Mouse (Mus musculus): ENCODE measurements around the gene Tfe3. TPM values are rescaled to one million over a fixed set of nuclear protein-coding genes. Genes with fewer than 3 reads are reported as not detected.
"Not testable (repeated sequence)": the region's sequence is repeated elsewhere in the genome, so short reads cannot be mapped to it uniquely, and the experiment has no call there.

Tfe3 gene
- total RNA-seq, 2 experiments from 2014 or later: 16.9 to 19.4 TPM

DNA sequence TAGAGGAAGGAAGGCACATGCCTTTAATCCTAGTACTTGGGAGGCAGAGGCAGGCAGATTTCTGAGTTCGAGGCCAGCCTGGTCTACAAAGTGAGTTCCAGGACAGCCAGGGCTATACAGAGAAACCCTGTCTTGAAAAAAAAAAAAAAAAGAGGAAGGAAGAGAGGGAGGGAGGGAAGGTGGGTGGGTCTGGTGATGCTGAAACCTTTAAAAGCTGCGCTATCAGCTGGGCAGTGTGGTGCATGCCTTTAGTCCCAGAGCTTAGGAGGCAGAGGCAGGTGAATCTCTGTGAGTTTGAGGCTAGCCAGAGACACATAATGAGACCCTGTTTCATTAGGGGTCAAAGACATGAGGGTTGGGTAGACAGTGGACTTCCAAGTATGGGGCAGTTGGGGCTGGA lies 39.8 kb downstream of the Tfe3 start:
- not testable (repeated sequence) for DNase-seq (ENCODE audit: low spot score in 2 of 2)

DNA sequence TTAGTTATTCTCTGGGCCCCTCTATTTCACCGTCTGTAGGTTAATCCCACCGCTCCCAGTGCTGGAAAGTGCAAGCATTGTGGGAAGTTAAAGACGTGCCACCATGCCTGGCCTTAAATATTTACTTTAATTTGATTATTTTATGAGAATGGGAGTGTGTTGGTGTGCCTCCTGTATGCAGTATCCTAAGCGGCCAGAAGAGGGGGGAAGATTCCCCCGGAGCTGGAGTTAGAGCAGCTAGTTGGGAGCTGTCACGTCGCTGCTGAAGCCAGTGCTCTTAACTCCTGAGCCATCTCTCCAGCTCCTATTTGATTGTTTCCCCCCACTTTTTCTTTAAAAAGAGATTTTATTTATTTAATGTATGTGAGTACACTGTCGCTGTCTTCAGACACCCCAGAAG lies 52.7 kb downstream of the Tfe3 start:
- peak in 1 of 2 experiments; percentile 12 for DNase-seq (ENCODE audit: low spot score in 2 of 2)

DNA sequence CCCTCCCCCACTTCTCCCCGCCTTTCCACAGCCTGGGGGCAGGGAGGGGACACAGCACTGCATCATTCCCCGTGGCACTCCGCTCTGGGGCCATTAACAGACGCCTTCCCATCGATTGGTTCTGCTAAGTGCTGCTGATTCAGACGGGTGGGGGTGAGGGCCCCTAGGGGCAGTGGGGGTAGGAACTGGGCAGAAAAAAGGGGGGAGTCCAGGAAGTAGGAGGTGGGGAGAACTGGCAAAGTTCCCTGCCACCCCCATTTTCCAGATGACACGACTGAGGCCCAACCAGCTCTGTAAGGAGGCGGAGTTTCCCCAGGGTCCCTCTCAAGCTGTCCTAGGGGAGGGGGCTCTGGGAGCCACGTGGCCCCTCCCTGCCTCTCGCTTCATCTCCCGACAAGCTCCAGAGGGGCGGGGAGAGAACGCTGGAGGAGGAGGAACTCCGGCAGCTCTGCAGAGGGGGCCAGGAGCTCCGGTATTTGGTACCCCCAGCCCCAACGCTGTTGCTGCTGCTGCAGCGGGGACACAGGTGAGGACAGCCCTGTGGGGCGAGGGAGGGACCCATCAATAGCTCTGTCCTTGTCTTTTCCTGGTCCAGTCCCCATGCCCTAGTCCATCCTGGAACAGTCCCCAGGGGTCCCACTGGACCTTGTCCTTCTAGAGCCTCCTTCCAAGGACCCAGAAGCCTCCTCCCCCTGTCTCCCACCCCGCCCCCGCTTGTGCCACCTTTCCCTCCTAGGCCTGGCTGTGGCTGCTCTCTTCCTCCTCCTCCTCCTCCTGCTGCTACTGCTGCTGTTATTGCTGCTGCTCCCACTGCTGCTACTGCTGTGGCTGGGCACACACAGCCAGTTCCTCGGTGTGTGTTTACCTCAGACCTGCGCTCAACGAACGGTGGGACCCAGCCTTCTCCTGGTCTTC lies 59.8 kb downstream of the Tfe3 start, which contains the start of gene Kcnd1:
Gene Kcnd1 (plus strand): TSS at position 425 of the 915 bp plus-strand sequence.
- peak in 1 of 2 experiments; percentile 19 for DNase-seq (ENCODE audit: low spot score in 2 of 2)

Small RNA genes within 50 kb of the gene (microRNA-seq; reads per million reads assigned to microRNA genes)
- 13.3 reads per million, percentile 30 among the genes with 10 or more reads in this experiment for gene Mir1198

Other genes starting within 250 kb of the Tfe3 start
- under 1 TPM in 1 of 2 experiments, not detected in 1; 0.15 TPM for gene Foxp3, start 188.9 kb upstream of the Tfe3 start, total RNA-seq (2021)
- 1 to 10 TPM; 2.6 to 3.4 TPM for gene Ppp1r3f, start 188.3 kb upstream of the Tfe3 start, total RNA-seq (2021)
- gene Ccdc22, start 157.0 kb upstream of the Tfe3 start, total RNA-seq (2021): 10 to 100 TPM; 13.8 to 15.0 TPM
- not detected for gene Cacna1f, start 155.5 kb upstream of the Tfe3 start, total RNA-seq (2021)
- under 1 TPM; 0.83 to 0.98 TPM for gene Syp, start 124.1 kb upstream of the Tfe3 start, total RNA-seq (2021)
- 1 to 10 TPM; 8.9 to 9.5 TPM for gene Prickle3, start 105.3 kb upstream of the Tfe3 start, total RNA-seq (2021)
- 100 to 1,000 TPM in 1 of 2 experiments, 10 to 100 TPM in 1; 82.9 to 104 TPM for gene Plp2, start 91.2 kb upstream of the Tfe3 start, total RNA-seq (2021)
- gene Magix, start 81.3 kb upstream of the Tfe3 start, total RNA-seq (2021): 1 to 10 TPM; 1.3 to 1.8 TPM
- 10 to 100 TPM; 22.6 to 26.6 TPM for gene Gpkow, start 65.4 kb upstream of the Tfe3 start, total RNA-seq (2021)
- 10 to 100 TPM; 25.6 to 30.7 TPM for gene Wdr45, start 48.2 kb upstream of the Tfe3 start, total RNA-seq (2021)
- not detected for gene Gm45208, start 40.3 kb upstream of the Tfe3 start, total RNA-seq (2021)
- gene Praf2, start 34.1 kb upstream of the Tfe3 start, total RNA-seq (2021): 10 to 100 TPM; 18.5 to 18.7 TPM
- gene Ccdc120, start 11.7 kb upstream of the Tfe3 start, total RNA-seq (2021): 1 to 10 TPM; 2.7 to 4.0 TPM
- 10 to 100 TPM; 24.7 to 34.9 TPM for gene Gripap1, start 27.2 kb downstream of the Tfe3 start, total RNA-seq (2021)
- 1 to 10 TPM; 1.3 to 1.5 TPM for gene Kcnd1, start 59.7 kb downstream of the Tfe3 start, total RNA-seq (2021)
- gene Otud5, start 78.8 kb downstream of the Tfe3 start, total RNA-seq (2021): 10 to 100 TPM; 36.5 to 37.6 TPM
- 1 to 10 TPM; 1.8 TPM for gene Pim2, start 115.7 kb downstream of the Tfe3 start, total RNA-seq (2021)
- 10 to 100 TPM; 17.0 to 21.2 TPM for gene Slc35a2, start 121.5 kb downstream of the Tfe3 start, total RNA-seq (2021)
- gene Pqbp1, start 136.7 kb downstream of the Tfe3 start, total RNA-seq (2021): 10 to 100 TPM; 39.3 to 51.3 TPM
- 10 to 100 TPM; 61.6 to 63.1 TPM for gene Timm17b, start 136.8 kb downstream of the Tfe3 start, total RNA-seq (2021)
- gene Gm10491, start 145.3 kb downstream of the Tfe3 start, total RNA-seq (2021): not detected
- not detected for gene Gm10490, start 147.0 kb downstream of the Tfe3 start, total RNA-seq (2021)
- gene Pcsk1n, start 157.3 kb downstream of the Tfe3 start, total RNA-seq (2021): under 1 TPM; 0.12 to 0.13 TPM
- not detected for gene Eras, start 166.0 kb downstream of the Tfe3 start, total RNA-seq (2021)
- 10 to 100 TPM; 11.0 to 13.1 TPM for gene Hdac6, start 185.3 kb downstream of the Tfe3 start, total RNA-seq (2021)
- under 1 TPM; 0.27 to 0.54 TPM for gene Gata1, start 215.5 kb downstream of the Tfe3 start, total RNA-seq (2021)

Measured in gastrocnemius, postnatal 4 days (tissue).